Mouse (Mus musculus): ENCODE data around the gene Slc22a16. TPM values are rescaled to one million over a fixed set of nuclear protein-coding genes. Genes with fewer than 3 reads are reported as not detected.
"Not testable (repeated sequence)": the region's sequence is repeated elsewhere in the genome, so short reads cannot be mapped to it uniquely, and the experiment has no call there.

Slc22a16 gene
- polyA plus RNA-seq, 1 experiment from 2014 or later, result not detected

DNA sequence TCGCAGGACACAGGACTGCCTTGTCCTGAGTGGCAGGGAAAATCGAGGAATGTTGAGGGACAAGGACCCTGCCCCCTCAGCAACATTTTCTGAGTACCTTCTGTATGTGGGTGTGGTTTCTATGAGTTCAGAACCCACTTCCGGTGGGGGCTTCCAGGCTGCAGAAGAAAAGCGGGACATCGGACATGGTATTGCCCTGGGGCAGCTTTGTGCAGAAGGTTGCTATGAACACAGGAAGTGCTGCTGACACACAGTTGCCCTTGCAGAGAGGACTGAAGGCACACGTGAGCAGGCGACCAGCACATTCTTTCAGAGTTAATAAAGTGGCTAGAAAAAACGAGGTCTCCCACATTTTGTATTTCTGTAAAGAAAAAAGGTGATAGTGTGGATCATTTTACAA, 42.6 kb upstream of the Slc22a16 start:
- Histone ChIP-seq H3K9ac (ENCODE audit: low read length) (no peak overlapping the region), H3K4me2 (ENCODE audit: low read depth, low read length, severe bottlenecking) (no peak overlapping the region), H3K27ac (ENCODE audit: low read depth, low read length) (no peak overlapping the region), H3K27me3 (ENCODE audit: control insufficient read depth, insufficient read depth, low read length) (peaks cover 3% of the 10 kb centered on the region; the same call in 1 of the 2 replicates), H3K4me1 (replicated peaks; ENCODE audit: control insufficient read depth, insufficient read depth, low read length) (no peaks in the 10 kb centered on the region), H3K36me3 (ENCODE audit: control insufficient read depth, insufficient read depth, low read length) (no peaks in the 10 kb centered on the region), H3K4me3 (ENCODE audit: low read depth, low read length) (no peak overlapping the region), H3K9me3 (ENCODE audit: control insufficient read depth, low read length) (no peaks in the 10 kb centered on the region)
- no peak for DNase-seq (ENCODE audit: low spot score)
- no peak for ATAC-seq (replicated peaks; ENCODE audit: low FRiP score)
- 61% methylated on average over 8 of the region's 8 CpGs for WGBS

DNA sequence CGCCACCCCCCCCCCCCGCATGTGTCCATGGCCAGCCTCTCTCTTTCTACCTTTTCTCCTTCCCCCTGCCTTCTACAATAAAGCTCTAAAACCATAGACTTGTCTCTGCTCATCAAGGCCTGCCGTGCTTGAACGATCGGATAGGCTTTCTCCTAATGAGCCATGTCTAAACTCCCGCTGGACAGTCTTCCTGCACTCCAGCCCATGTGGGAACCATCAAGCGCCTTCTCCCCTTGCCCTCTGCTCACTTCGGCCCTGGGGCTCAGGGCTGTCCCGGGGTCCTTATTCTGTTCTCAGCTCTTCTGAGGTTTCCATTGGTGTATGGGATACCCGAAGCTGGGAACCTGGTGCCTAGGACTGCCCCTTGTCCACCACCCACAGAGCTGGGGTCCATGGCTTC, 41.5 kb upstream of the Slc22a16 start:
- H3K36me3 ChIP-seq (ENCODE audit: control insufficient read depth, insufficient read depth, low read length), result no peaks in the 10 kb centered on the region
- no peak overlapping the region for H3K9ac ChIP-seq (ENCODE audit: low read length)
- H3K27ac ChIP-seq (ENCODE audit: low read depth, low read length), result no peak overlapping the region
- 53% methylated on average over 8 of the region's 10 CpGs for WGBS
- H3K9me3 ChIP-seq (ENCODE audit: control insufficient read depth, low read length), result no peaks in the 10 kb centered on the region
- DNase-seq (ENCODE audit: low spot score), result no peak
- no peaks in the 10 kb centered on the region for H3K4me1 ChIP-seq (replicated peaks; ENCODE audit: control insufficient read depth, insufficient read depth, low read length)
- peaks cover 3% of the 10 kb centered on the region; the same call in 1 of the 2 replicates for H3K27me3 ChIP-seq (ENCODE audit: control insufficient read depth, insufficient read depth, low read length)
- no peak overlapping the region for H3K4me3 ChIP-seq (ENCODE audit: low read depth, low read length)
- no peak overlapping the region for H3K4me2 ChIP-seq (ENCODE audit: low read depth, low read length, severe bottlenecking)
- no peak for ATAC-seq (replicated peaks; ENCODE audit: low FRiP score)

DNA sequence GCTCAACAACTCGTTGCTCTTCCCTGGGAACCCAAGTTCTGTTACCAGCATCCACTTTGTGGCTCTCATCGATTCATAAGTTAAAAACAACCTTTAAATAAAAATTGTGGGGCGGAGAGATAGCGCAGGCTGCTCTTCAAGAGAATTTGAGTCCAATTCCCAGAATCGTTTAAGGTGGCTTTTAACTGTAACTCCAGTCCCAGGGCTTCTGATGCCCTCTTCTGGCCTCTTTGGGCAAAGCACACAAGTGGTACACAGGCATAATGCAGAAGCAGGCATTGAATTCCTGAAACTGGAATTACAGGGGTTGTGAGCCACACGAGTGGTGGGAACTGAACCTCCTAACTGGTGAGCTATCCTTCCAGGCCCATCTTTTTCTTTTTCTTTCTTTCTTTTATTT, 40.5 kb upstream of the Slc22a16 start:
- no peak for ATAC-seq (replicated peaks; ENCODE audit: low FRiP score)
- peak; percentile 69 for DNase-seq (ENCODE audit: low spot score)
- Histone ChIP-seq H3K9ac (ENCODE audit: low read length) (no peak overlapping the region), H3K4me2 (ENCODE audit: low read depth, low read length, severe bottlenecking) (no peak overlapping the region), H3K36me3 (ENCODE audit: control insufficient read depth, insufficient read depth, low read length) (no peaks in the 10 kb centered on the region), H3K27me3 (ENCODE audit: control insufficient read depth, insufficient read depth, low read length) (peaks cover 3% of the 10 kb centered on the region; the same call in 1 of the 2 replicates), H3K27ac (ENCODE audit: low read depth, low read length) (no peak overlapping the region), H3K4me1 (replicated peaks; ENCODE audit: control insufficient read depth, insufficient read depth, low read length) (no peaks in the 10 kb centered on the region), H3K9me3 (ENCODE audit: control insufficient read depth, low read length) (no peaks in the 10 kb centered on the region), H3K4me3 (ENCODE audit: low read depth, low read length) (no peak overlapping the region)
- WGBS, result 69% methylated on average over 6 of the region's 6 CpGs

DNA sequence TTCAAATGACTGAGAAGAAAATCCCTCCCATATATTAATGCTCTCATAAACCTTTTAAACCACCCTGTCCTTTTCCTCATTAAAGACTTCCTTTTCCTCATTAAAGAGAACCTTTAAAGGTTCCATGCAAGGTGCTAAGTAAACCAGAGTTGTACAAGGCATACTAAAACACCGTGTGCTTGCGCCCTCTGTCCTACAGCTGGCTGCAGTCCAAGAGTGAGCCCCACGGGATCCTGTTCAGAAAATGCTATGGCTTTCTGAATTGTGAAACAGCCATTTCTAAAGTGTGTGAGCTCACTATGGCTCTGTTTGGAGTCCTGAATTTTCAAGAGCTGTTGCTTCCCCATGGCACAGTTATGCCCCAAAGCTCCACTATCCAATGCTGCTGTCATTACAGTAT, 39.5 kb upstream of the Slc22a16 start:
- Histone ChIP-seq H3K9ac (ENCODE audit: low read length) (no peak overlapping the region), H3K9me3 (ENCODE audit: control insufficient read depth, low read length) (no peaks in the 10 kb centered on the region), H3K27me3 (ENCODE audit: control insufficient read depth, insufficient read depth, low read length) (peaks cover 3% of the 10 kb centered on the region; the same call in 1 of the 2 replicates), H3K4me3 (ENCODE audit: low read depth, low read length) (no peak overlapping the region), H3K4me1 (replicated peaks; ENCODE audit: control insufficient read depth, insufficient read depth, low read length) (no peaks in the 10 kb centered on the region), H3K36me3 (ENCODE audit: control insufficient read depth, insufficient read depth, low read length) (no peaks in the 10 kb centered on the region), H3K4me2 (ENCODE audit: low read depth, low read length, severe bottlenecking) (no peak overlapping the region), H3K27ac (ENCODE audit: low read depth, low read length) (no peak overlapping the region)
- DNase-seq (ENCODE audit: low spot score), result no peak
- ATAC-seq (replicated peaks; ENCODE audit: low FRiP score), result no peak
- WGBS, result 83% methylated on average over 3 of the region's 3 CpGs

DNA sequence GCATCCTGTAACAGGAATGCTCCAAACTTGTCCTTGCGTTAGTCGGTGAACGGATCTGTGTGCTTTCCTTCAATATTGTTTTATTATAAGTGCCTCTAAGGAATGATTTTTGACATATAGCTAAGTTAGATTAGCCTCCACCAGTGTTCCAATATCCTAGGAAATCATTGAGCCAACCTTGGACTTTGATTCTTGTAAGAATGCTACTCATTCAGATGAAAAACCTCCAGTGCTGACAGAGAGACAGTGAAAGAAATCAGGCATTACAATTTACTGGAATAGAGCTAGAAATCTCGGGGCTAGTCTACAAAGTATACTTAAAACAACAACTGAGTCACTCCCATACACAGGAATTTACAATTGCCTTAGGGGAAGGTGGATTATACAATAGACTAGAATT, 37.5 kb upstream of the Slc22a16 start:
- not testable (repeated sequence) for H3K4me3 ChIP-seq (ENCODE audit: low read depth, low read length); H3K4me1 ChIP-seq (replicated peaks; ENCODE audit: control insufficient read depth, insufficient read depth, low read length); H3K36me3 ChIP-seq (ENCODE audit: control insufficient read depth, insufficient read depth, low read length); H3K9ac ChIP-seq (ENCODE audit: low read length); H3K9me3 ChIP-seq (ENCODE audit: control insufficient read depth, low read length); H3K27ac ChIP-seq (ENCODE audit: low read depth, low read length); ATAC-seq (replicated peaks; ENCODE audit: low FRiP score); H3K27me3 ChIP-seq (ENCODE audit: control insufficient read depth, insufficient read depth, low read length); DNase-seq (ENCODE audit: low spot score); H3K4me2 ChIP-seq (ENCODE audit: low read depth, low read length, severe bottlenecking)
- WGBS, result 91% methylated on average over 4 of the region's 4 CpGs

GRCm38 (mm10) chr10:40541351-40541750, 28.8 kb upstream of the Slc22a16 start:
- ATAC-seq (replicated peaks; ENCODE audit: low FRiP score) (no peak), DNase-seq (ENCODE audit: low spot score) (no peak)
- H3K4me1 ChIP-seq (replicated peaks; ENCODE audit: control insufficient read depth, insufficient read depth, low read length), result no peaks in the 10 kb centered on the region
- no peaks in the 10 kb centered on the region for H3K27me3 ChIP-seq (ENCODE audit: control insufficient read depth, insufficient read depth, low read length)
- H3K4me3 ChIP-seq (ENCODE audit: low read depth, low read length), result no peak overlapping the region
- no peak overlapping the region for H3K9ac ChIP-seq (ENCODE audit: low read length)
- H3K4me2 ChIP-seq (ENCODE audit: low read depth, low read length, severe bottlenecking), result no peak overlapping the region
- H3K9me3 ChIP-seq (ENCODE audit: control insufficient read depth, low read length), result no peaks in the 10 kb centered on the region
- no peak overlapping the region for H3K27ac ChIP-seq (ENCODE audit: low read depth, low read length)
- no peaks in the 10 kb centered on the region for H3K36me3 ChIP-seq (ENCODE audit: control insufficient read depth, insufficient read depth, low read length)
- 80% methylated on average over 6 of the region's 6 CpGs for WGBS

DNA sequence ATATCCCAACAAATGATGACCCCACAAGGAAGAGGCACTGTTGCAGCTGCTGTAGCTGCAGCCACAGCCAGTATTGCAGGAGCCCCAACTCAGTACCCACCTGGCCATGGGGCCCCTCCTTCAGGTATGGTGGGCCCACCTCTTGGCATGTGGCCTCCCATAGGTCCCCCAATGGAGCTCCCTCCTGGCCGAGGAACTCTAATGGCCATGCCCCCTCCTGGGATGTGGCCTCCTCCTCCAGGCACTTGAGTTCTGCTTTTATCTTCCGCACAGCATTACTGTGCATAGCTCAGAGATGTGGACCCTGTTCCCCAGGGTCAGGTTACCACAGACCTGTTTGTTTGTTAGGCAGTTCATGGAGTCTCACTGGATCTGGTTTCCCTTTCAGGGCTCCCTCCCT, 20.8 kb upstream of the Slc22a16 start:
- H3K36me3 ChIP-seq (ENCODE audit: control insufficient read depth, insufficient read depth, low read length), result no peaks in the 10 kb centered on the region
- 77% methylated on average over 2 of the region's 2 CpGs for WGBS
- no peak overlapping the region for H3K4me3 ChIP-seq (ENCODE audit: low read depth, low read length)
- H3K27me3 ChIP-seq (ENCODE audit: control insufficient read depth, insufficient read depth, low read length), result no peaks in the 10 kb centered on the region
- no peak for ATAC-seq (replicated peaks; ENCODE audit: low FRiP score)
- H3K9ac ChIP-seq (ENCODE audit: low read length), result no peak overlapping the region
- no peak for DNase-seq (ENCODE audit: low spot score)
- no peak overlapping the region for H3K4me2 ChIP-seq (ENCODE audit: low read depth, low read length, severe bottlenecking)
- no peaks in the 10 kb centered on the region for H3K4me1 ChIP-seq (replicated peaks; ENCODE audit: control insufficient read depth, insufficient read depth, low read length)
- H3K9me3 ChIP-seq (ENCODE audit: control insufficient read depth, low read length), result no peaks in the 10 kb centered on the region
- no peak overlapping the region for H3K27ac ChIP-seq (ENCODE audit: low read depth, low read length)

DNA sequence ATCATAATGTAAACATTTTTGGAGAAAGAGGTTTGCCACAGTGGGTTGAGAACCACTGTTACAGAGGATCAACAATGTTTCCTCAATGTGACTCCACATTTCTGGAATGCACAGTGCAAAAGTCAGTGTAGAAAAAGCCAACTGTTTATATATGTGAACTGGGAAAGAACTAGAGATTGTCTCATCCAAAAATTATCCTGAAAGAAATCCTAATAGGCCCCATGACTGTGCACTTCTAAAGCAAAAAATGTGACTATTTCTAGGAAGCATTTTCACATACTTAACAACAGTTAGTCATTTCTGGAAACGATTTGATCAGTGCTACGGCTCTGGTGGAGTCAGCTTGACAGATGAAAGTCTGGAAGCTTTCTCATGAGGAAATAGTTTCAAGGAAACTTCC, 18.3 kb upstream of the Slc22a16 start:
- Histone ChIP-seq H3K27ac (ENCODE audit: low read depth, low read length) (no peak overlapping the region), H3K4me3 (ENCODE audit: low read depth, low read length) (no peak overlapping the region), H3K9me3 (ENCODE audit: control insufficient read depth, low read length) (no peaks in the 10 kb centered on the region), H3K36me3 (ENCODE audit: control insufficient read depth, insufficient read depth, low read length) (no peaks in the 10 kb centered on the region), H3K27me3 (ENCODE audit: control insufficient read depth, insufficient read depth, low read length) (no peaks in the 10 kb centered on the region), H3K4me2 (ENCODE audit: low read depth, low read length, severe bottlenecking) (no peak overlapping the region), H3K4me1 (replicated peaks; ENCODE audit: control insufficient read depth, insufficient read depth, low read length) (no peaks in the 10 kb centered on the region), H3K9ac (ENCODE audit: low read length) (no peak overlapping the region)
- DNase-seq (ENCODE audit: low spot score) (no peak), ATAC-seq (replicated peaks; ENCODE audit: low FRiP score) (no peak)
- 79% methylated on average over 2 of the region's 2 CpGs for WGBS

DNA sequence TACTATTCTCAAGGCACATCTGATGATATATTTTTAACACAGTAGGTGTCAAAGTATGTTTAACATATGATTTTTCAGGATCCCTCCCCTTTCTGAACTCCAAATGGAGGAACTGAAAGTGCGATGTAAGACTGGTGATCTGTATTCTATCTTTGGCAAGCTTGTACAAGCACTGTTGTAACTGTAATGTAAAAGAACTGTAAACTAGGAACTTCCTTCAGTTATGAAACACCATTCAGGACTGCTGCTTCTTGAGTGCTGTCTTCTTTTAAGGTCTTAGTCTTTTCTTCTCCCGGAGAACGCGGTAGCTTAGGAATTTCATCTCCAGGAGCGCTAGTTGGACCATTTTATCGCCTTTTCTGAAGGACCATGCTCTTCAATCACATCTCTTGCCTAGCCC, 4.4 kb upstream of the Slc22a16 start:
- not testable (repeated sequence) for H3K9ac ChIP-seq (ENCODE audit: low read length); H3K27ac ChIP-seq (ENCODE audit: low read depth, low read length); DNase-seq (ENCODE audit: low spot score); H3K27me3 ChIP-seq (ENCODE audit: control insufficient read depth, insufficient read depth, low read length); H3K36me3 ChIP-seq (ENCODE audit: control insufficient read depth, insufficient read depth, low read length); H3K4me3 ChIP-seq (ENCODE audit: low read depth, low read length); H3K4me1 ChIP-seq (replicated peaks; ENCODE audit: control insufficient read depth, insufficient read depth, low read length); ATAC-seq (replicated peaks; ENCODE audit: low FRiP score); H3K4me2 ChIP-seq (ENCODE audit: low read depth, low read length, severe bottlenecking); H3K9me3 ChIP-seq (ENCODE audit: control insufficient read depth, low read length)
- WGBS, result 91% methylated on average over 6 of the region's 6 CpGs

Measured in forebrain, embryonic 11.5 days (tissue).